Mouse (Mus musculus): Measurements from ENCODE around the gene Fgf22.

- no peak for TF ChIP-seq CTCF (IDR thresholded peaks at IDR 0.05; ENCODE audit: borderline replicate concordance, insufficient read depth, low read depth, low read length)
- TF ChIP-seq POLR2A (IDR thresholded peaks at IDR 0.05; ENCODE audit: borderline replicate concordance, insufficient read depth, low read length): no peak
Measured at GRCm38 (mm10) chr10:79807826-79808225, 53.0 kb downstream of the Fgf22 start.

Measured in cerebellum, adult 2 months (tissue).